Mouse (Mus musculus): ENCODE results near the gene Psmb10. TPM values are rescaled to one million over a fixed set of nuclear protein-coding genes. Genes with fewer than 3 reads are reported as not detected.

Gene Psmb10
- polyA plus RNA-seq, 2 experiments = 51.8 to 61.5 TPM

DNA sequence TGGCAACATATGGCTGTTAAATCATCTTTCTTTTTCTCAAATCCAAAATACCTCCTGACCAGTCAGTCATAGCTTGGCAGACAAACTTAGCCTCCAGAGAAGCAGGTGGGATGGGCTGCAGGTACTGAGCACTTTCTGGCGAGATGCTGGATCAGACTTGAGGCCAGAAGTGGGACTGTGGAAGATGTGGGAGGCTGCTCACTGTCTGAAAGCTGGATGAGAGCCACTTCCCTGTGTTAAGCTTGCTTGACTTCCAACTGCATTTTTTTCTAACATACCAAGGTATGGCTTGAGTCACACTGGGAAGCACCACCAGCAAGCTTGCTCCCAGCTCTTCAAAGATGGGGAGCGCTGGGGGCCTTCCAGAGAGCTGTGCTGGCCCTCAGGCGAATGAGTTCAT is 13.1 kb downstream of the Psmb10 start:
- no peak for TF ChIP-seq CTCF (IDR thresholded peaks at IDR 0.05; ENCODE audit: low read depth)
- no peak for TF ChIP-seq EP300 (IDR thresholded peaks at IDR 0.05; ENCODE audit: low read depth)
- no peaks in the 10 kb centered on the region for H3K9me3 ChIP-seq (ENCODE audit: control insufficient read depth, low read length)
- no peak for ATAC-seq (ENCODE audit: insufficient read depth)

DNA sequence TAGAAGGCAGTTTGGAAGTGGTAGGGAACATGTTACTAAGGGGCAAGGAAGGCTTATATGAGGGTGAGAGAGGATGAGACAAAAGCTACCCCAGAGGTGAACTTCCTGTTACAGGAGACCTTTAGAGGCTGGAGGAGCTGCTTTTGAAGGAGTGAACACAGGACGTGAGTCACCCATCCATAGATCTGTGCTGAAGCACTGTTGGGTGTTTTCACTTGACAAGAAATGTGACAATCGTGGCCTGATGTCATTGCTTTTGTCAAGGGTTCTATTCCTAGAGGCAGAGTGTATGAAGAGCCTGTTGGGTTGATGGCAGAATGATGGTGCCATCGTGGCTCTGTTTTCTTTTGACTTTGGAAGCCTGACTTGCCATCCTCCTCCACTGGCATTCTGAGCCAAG is 18.9 kb downstream of the Psmb10 start:
- no peaks in the 10 kb centered on the region for H3K27me3 ChIP-seq (ENCODE audit: control insufficient read depth, insufficient read depth, low read length)
- ATAC-seq (ENCODE audit: insufficient read depth) (no peak), DNase-seq (ENCODE audit: low read depth in 3 of 3, low spot score in 3 of 3) (no peak)
- H3K4me1 ChIP-seq (replicated peaks; ENCODE audit: control insufficient read depth in 2 of 2, insufficient read depth in 2 of 2, low read length in 1 of 2) = no peaks in the 10 kb centered on the region
- H3K9ac ChIP-seq (replicated peaks) = no peak overlapping the region
- no peak overlapping the region for H3K4me3 ChIP-seq (ENCODE audit: insufficient read depth in 1 of 2, low read depth in 2 of 2, low read length in 2 of 2)
- 57% methylated on average over 3 of the region's 3 CpGs for WGBS (ENCODE audit: insufficient replicate concordance)
- H3K36me3 ChIP-seq (replicated peaks; ENCODE audit: control insufficient read depth, insufficient read depth, low read depth) = 0 out of 2 replicates have a peak, but pooled peaks cover 5% of the 10 kb centered on the region
- H3K4me2 ChIP-seq (ENCODE audit: low read depth) = no peak overlapping the region
- H3K9me3 ChIP-seq (ENCODE audit: control insufficient read depth, low read length) = no peaks in the 10 kb centered on the region
- TF ChIP-seq EP300 (IDR thresholded peaks at IDR 0.05; ENCODE audit: low read depth) (no peak), CTCF (IDR thresholded peaks at IDR 0.05; ENCODE audit: low read depth) (no peak)
- H3K27ac ChIP-seq = no peak overlapping the region

More for the DNA sequence above, 13.1 kb downstream of the Psmb10 start:
- H3K27me3 ChIP-seq (ENCODE audit: control insufficient read depth, insufficient read depth, low read length) = no peaks in the 10 kb centered on the region
- no peak overlapping the region for H3K4me2 ChIP-seq (ENCODE audit: low read depth)
- no peaks in the 10 kb centered on the region for H3K36me3 ChIP-seq (replicated peaks; ENCODE audit: control insufficient read depth, insufficient read depth, low read depth)
- 77% methylated on average over 3 of the region's 3 CpGs for WGBS (ENCODE audit: insufficient replicate concordance)
- H3K27ac ChIP-seq = no peak overlapping the region
- no peak overlapping the region for H3K9ac ChIP-seq (replicated peaks)
- DNase-seq (ENCODE audit: low read depth in 3 of 3, low spot score in 3 of 3) = no peak
- no peaks in the 10 kb centered on the region for H3K4me1 ChIP-seq (replicated peaks; ENCODE audit: control insufficient read depth in 2 of 2, insufficient read depth in 2 of 2, low read length in 1 of 2)
- no peak overlapping the region for H3K4me3 ChIP-seq (ENCODE audit: insufficient read depth in 1 of 2, low read depth in 2 of 2, low read length in 2 of 2)

DNA sequence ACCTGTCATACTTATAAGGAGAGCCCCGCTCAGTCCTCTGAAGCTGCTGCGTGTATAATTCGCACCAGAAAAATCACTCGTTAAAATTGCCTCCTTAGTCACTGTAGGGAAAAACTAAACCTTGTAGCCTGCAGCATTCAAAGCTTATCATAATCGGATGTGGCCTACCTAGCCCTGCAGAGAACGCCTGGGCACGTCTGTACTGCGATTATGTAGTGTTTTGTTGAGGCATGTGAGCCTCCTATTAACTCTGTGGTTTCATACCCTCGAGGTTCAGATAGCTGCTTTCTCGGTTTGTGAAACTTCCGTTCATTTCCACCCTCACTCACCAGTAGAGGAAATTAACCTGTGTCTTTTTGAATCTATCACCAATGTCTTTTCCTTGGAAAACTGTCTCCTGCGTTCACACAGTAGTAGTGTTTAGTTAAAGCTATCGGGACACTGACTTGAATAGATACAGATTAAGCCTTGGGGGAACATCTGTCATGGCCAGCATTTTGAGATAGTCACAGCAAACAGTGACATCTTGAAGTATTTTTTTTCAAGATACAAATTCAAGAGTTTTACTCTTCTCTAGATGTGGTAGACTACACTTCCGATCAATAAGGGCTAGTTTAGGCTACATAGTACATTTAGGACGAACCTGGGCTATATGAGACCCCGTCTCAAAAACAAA is 37.2 kb downstream of the Psmb10 start:
- Histone ChIP-seq H3K9ac (replicated peaks) (peak overlapping the region; percentile 100), H3K4me1 (replicated peaks; ENCODE audit: control insufficient read depth in 2 of 2, insufficient read depth in 2 of 2, low read length in 1 of 2) (peaks cover 8 to 12% of the 10 kb centered on the region in 2 experiments), H3K4me2 (ENCODE audit: low read depth) (peak overlapping the region; percentile 85), H3K4me3 (ENCODE audit: insufficient read depth in 1 of 2, low read depth in 2 of 2, low read length in 2 of 2) (peak overlapping the region; percentile 80 to 99), H3K27ac (peak overlapping the region; percentile 94), H3K9me3 (ENCODE audit: control insufficient read depth, low read length) (no peaks in the 10 kb centered on the region), H3K27me3 (ENCODE audit: control insufficient read depth, insufficient read depth, low read length) (no peaks in the 10 kb centered on the region), H3K36me3 (replicated peaks; ENCODE audit: control insufficient read depth, insufficient read depth, low read depth) (no peaks in the 10 kb centered on the region)
- DNase-seq (ENCODE audit: low read depth in 3 of 3, low spot score in 3 of 3) = peak; percentile 41 to 53 (median 42)
- 10% methylated on average over 16 of the region's 16 CpGs for WGBS (ENCODE audit: insufficient replicate concordance)
- peak; percentile 58 for ATAC-seq (ENCODE audit: insufficient read depth)
- TF ChIP-seq EP300 (IDR thresholded peaks at IDR 0.05; ENCODE audit: low read depth) (peak; percentile 41), CTCF (IDR thresholded peaks at IDR 0.05; ENCODE audit: low read depth) (no peak)

DNA sequence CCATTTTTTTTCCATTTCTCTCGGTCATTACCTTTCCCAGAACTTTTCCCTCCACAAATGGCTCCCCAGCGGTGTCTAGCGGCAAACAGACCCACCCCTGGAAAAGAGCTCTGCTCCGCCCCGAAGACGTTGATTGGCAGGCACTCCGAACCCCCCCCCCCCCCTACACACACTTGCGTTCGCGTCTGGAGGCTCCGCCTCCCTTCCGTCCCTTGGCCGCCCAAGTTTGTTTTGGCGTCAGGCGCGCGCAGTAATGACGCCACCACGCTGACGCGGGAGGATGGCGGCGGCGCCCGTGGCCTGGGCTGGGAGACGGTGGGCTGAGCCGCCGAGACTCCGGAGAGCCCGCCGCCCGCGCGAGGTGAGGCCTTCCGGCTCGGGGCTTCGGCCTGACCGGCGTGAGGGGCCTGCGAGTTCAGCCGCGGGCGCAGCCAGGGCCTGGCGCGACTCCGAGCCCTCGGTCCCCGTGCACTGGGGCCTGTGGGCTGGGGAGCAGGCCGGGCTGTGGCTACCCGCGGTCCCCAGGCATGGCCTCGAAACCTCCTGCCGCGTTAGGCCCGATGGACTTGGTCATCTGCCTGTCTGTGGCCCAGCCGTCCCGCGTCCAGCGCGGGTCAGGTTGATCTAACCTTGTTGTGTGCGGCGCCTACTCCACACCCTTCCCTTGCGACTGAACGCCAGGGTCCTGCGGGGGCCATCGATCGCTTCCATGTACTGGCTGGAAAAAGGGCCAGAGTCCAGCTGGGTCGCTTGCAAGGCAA is 37.9 kb downstream of the Psmb10 start, which contains the start of gene Pskh1:
Gene Pskh1, plus strand, starts transcription at position 262 of the 761 bp plus-strand sequence.
- WGBS (ENCODE audit: insufficient replicate concordance) = under 1% methylated on average over 68 of the region's 68 CpGs
- Histone ChIP-seq H3K27ac (peak within 1 kb of the TSS; percentile 94), H3K9me3 (ENCODE audit: control insufficient read depth, low read length) (no peaks in the 10 kb centered on the region), H3K4me2 (ENCODE audit: low read depth) (peak within 1 kb of the TSS; percentile 85), H3K4me1 (replicated peaks; ENCODE audit: control insufficient read depth in 2 of 2, insufficient read depth in 2 of 2, low read length in 1 of 2) (peaks cover 8 to 12% of the 10 kb centered on the region in 2 experiments), H3K9ac (replicated peaks) (peak within 1 kb of the TSS; percentile 100), H3K36me3 (replicated peaks; ENCODE audit: control insufficient read depth, insufficient read depth, low read depth) (no peaks in the 10 kb centered on the region), H3K4me3 (ENCODE audit: insufficient read depth in 1 of 2, low read depth in 2 of 2, low read length in 2 of 2) (peak within 1 kb of the TSS; percentile 80 to 99), H3K27me3 (ENCODE audit: control insufficient read depth, insufficient read depth, low read length) (no peaks in the 10 kb centered on the region)
- TF ChIP-seq CTCF (IDR thresholded peaks at IDR 0.05; ENCODE audit: low read depth) (0 out of 2 replicates have a peak, but pooled peaks have one; percentile 17), EP300 (IDR thresholded peaks at IDR 0.05; ENCODE audit: low read depth) (no peak)
- peak; percentile 94 for ATAC-seq (ENCODE audit: insufficient read depth)
- peak; percentile 86 to 89 (median 87) for DNase-seq (ENCODE audit: low read depth in 3 of 3, low spot score in 3 of 3)
